Mouse (Mus musculus) cerebellum, adult 9-11 months (tissue): ENCODE data around the gene Phc1.
A peak's percentile ranks its signal among the peaks of the same experiment; 100 is the strongest.
"Not testable (repeated sequence)": the region's sequence is repeated elsewhere in the genome, so short reads cannot be mapped to it uniquely, and the experiment has no call there.

Experiments
- DNase-seq: peaks from one replicate; pipeline ENCODE4 v3.0.0; 2022

Gene Phc1

GRCm38 (mm10) chr6:122340349-122341000 is at the start of gene Phc1:
TSS of gene Phc1 (minus strand) at chr6:122340561.
- DNase-seq: peak; percentile 38

- DNase-seq: not testable (repeated sequence)
These were observed 49.6 kb upstream of the Phc1 start for GRCm38 (mm10) chr6:122389986-122390385.

GRCm38 (mm10) chr6:122387177-122388028 is 47.0 kb upstream of the Phc1 start:
- DNase-seq: not testable (repeated sequence)

GRCm38 (mm10) chr6:122385724-122386123 is 45.4 kb upstream of the Phc1 start:
- no peak for DNase-seq

- no peak for DNase-seq
These were observed 44.5 kb upstream of the Phc1 start for GRCm38 (mm10) chr6:122384886-122385285.

- DNase-seq: no peak
These were observed 42.9 kb upstream of the Phc1 start for GRCm38 (mm10) chr6:122383211-122383610.

- DNase-seq: no peak
These were observed 41.7 kb upstream of the Phc1 start for GRCm38 (mm10) chr6:122382046-122382445.

- DNase-seq: no peak
These were observed 27.9 kb upstream of the Phc1 start for GRCm38 (mm10) chr6:122368245-122368644.

GRCm38 (mm10) chr6:122366976-122367375 is 26.6 kb upstream of the Phc1 start:
- DNase-seq: no peak

GRCm38 (mm10) chr6:122366287-122366686 is 25.9 kb upstream of the Phc1 start:
- DNase-seq: no peak

GRCm38 (mm10) chr6:122365706-122366105 is 25.3 kb upstream of the Phc1 start:
- no peak for DNase-seq

GRCm38 (mm10) chr6:122357089-122357488 is 16.7 kb upstream of the Phc1 start:
- DNase-seq: no peak

GRCm38 (mm10) chr6:122355909-122356308 is 15.5 kb upstream of the Phc1 start:
- no peak for DNase-seq

- not testable (repeated sequence) for DNase-seq
These were observed 7.0 kb upstream of the Phc1 start for GRCm38 (mm10) chr6:122347326-122347725.

GRCm38 (mm10) chr6:122346399-122346798 is 6.0 kb upstream of the Phc1 start:
- no peak for DNase-seq

- no peak for DNase-seq
These were observed 5.4 kb upstream of the Phc1 start for GRCm38 (mm10) chr6:122345731-122346130.

GRCm38 (mm10) chr6:122344386-122345116 is 4.2 kb upstream of the Phc1 start:
- no peak for DNase-seq

GRCm38 (mm10) chr6:122343719-122344118 is 3.4 kb upstream of the Phc1 start:
- no peak for DNase-seq

GRCm38 (mm10) chr6:122342125-122342524 is 1.8 kb upstream of the Phc1 start:
- no peak for DNase-seq

- peak; percentile 20 for DNase-seq
These were observed 863 bp upstream of the Phc1 start for GRCm38 (mm10) chr6:122341038-122341810.

GRCm38 (mm10) chr6:122339648-122340341 is 566 bp downstream of the Phc1 start:
- peak; percentile 82 for DNase-seq

- peak; percentile 75 for DNase-seq
These were observed 1.2 kb downstream of the Phc1 start for GRCm38 (mm10) chr6:122339047-122339647.
